Mouse (Mus musculus) liver, embryonic 14.5 days (tissue): Measurements from ENCODE around the gene Dazap1. TPM values are rescaled to one million over a fixed set of nuclear protein-coding genes. Genes with fewer than 3 reads are reported as not detected.
A peak's percentile ranks its signal among the peaks of the same experiment; 100 is the strongest.

Experiments used
- ATAC-seq: fragments of 200-750 bp; cut with Nextera tagmentation; 2 replicates; pipeline ENCODE4 v1.8.0; 2017; ENCODE audit warnings: moderate number of reproducible peaks, mild to moderate bottlenecking, moderate library complexity; ENCODE audit not compliant: insufficient read depth
- DNase-seq, 3 experiments: peaks; one replicate each; pipeline ENCODE4 v3.0.0-alpha.2; 2012 to 2013; ENCODE audit warnings: low read depth in 3 of 3, low spot score in 3 of 3
- H3K27ac ChIP-seq: fragments of 300-500 bp; sonication (generic); 2 replicates; pipeline ENCODE4 v1.5.1; 2014; ENCODE audit warnings: moderate library complexity, mild to moderate bottlenecking, control low read depth, inconsistent platforms
- H3K27me3 ChIP-seq: fragments of 300-500 bp; sonication (generic); 2 replicates; pipeline ENCODE4 v1.6.1; 2014; ENCODE audit warnings: mild to moderate bottlenecking, low read length, moderate library complexity; ENCODE audit not compliant: control insufficient read depth, insufficient read depth
- H3K36me3 ChIP-seq: fragments of 300-500 bp; sonication (generic); replicated peaks from 2 replicates; pipeline ENCODE4 v1.6.1; 2014; ENCODE audit warnings: low read depth; ENCODE audit not compliant: control insufficient read depth, insufficient read depth
- H3K4me1 ChIP-seq, 2 experiments: fragments of 200-500 bp in 1 of 2; fragments of 300-500 bp in 1 of 2; sonication (generic) in 1 of 2; replicated peaks; 2 replicates each; pipeline ENCODE4 v1.6.1; 2012 to 2014; ENCODE audit warnings: antibody characterized with exemption in 1 of 2, inconsistent platforms in 1 of 2, low read length in 1 of 2; ENCODE audit not compliant: control insufficient read depth in 2 of 2, insufficient read depth in 2 of 2
- H3K4me2 ChIP-seq: fragments of 300-500 bp; sonication (generic); 2 replicates; pipeline ENCODE4 v1.6.1; 2014; ENCODE audit warnings: low read depth, mild to moderate bottlenecking, control low read depth, moderate library complexity
- H3K4me3 ChIP-seq, 2 experiments: fragments of 200-500 bp in 1 of 2; fragments of 300-500 bp in 1 of 2; sonication (generic) in 1 of 2; 2 replicates each; pipeline ENCODE4 v1.5.1; 2012 to 2014; ENCODE audit warnings: low read depth in 2 of 2, low read length in 2 of 2, mild to moderate bottlenecking in 2 of 2, control low read depth in 1 of 2, inconsistent platforms in 1 of 2, moderate library complexity in 1 of 2; ENCODE audit not compliant: insufficient read depth in 1 of 2
- H3K9ac ChIP-seq: fragments of 300-500 bp; sonication (generic); replicated peaks from 2 replicates; pipeline ENCODE4 v1.6.1; 2014; ENCODE audit warnings: mild to moderate bottlenecking, control low read depth, moderate library complexity
- H3K9me3 ChIP-seq: fragments of 300-500 bp; sonication (generic); 2 replicates; pipeline ENCODE4 v1.6.1; 2016; ENCODE audit warnings: low read length, mixed read lengths; ENCODE audit not compliant: control insufficient read depth
- CTCF ChIP-seq: IDR thresholded peaks from 2 replicates; pipeline ENCODE4 v1.5.1; 2016; ENCODE audit warnings: antibody characterized with exemption, low read depth, control low read depth
- EP300 ChIP-seq: IDR thresholded peaks from 2 replicates; pipeline ENCODE4 v1.6.1; 2016; ENCODE audit warnings: antibody characterized with exemption, low read depth
- WGBS: fragments of 180-500 bp; shearing (Covaris S2); extraction: QIAGEN DNeasy Blood & Tissue Kit; methylation state at CpG from one replicate; pipeline ENCODE4 v1.1.7; 2014; ENCODE audit not compliant: insufficient replicate concordance; 5-methylcytosine and 5-hydroxymethylcytosine counted together
- polyA plus RNA-seq, 2 experiments: library from polyadenylated mRNA; depleted of rRNA in 1 of 2; stranded (reverse) in 1 of 2; unstranded in 1 of 2; fragments of >200 nt; fragmentation: Nextera tagmentation in 1 of 2; extraction: Ambion mirVana in 1 of 2; gene quantifications; 2 replicates each; pipeline versions ENCODE4 v1.2.1 to v1.2.3; 2012 to 2014

Gene Dazap1
- polyA plus RNA-seq, 2 experiments = 20.4 to 75.9 TPM

GRCm38 (mm10) chr10:80248971-80249640, 12.2 kb upstream of the Dazap1 start, which contains the start of gene Ndufs7:
Gene Ndufs7 (plus strand): TSS chr10:80249121.
- no peaks in the 10 kb centered on the region for H3K27me3 ChIP-seq
- H3K4me3 ChIP-seq = peak within 1 kb of the TSS; percentile 90 to 96
- H3K36me3 ChIP-seq = peaks cover 2% of the 10 kb centered on the region; the same call in 1 of the 2 replicates
- no peaks in the 10 kb centered on the region for H3K9me3 ChIP-seq
- peak; percentile 87 to 92 (median 89) for DNase-seq
- TF ChIP-seq EP300 (peak; percentile 51), CTCF (no peak; the same call in 1 of the 2 replicates)
- peak within 1 kb of the TSS; percentile 88 for H3K27ac ChIP-seq
- ATAC-seq = peak; percentile 88
- peaks cover 16 to 19% of the 10 kb centered on the region in 2 experiments for H3K4me1 ChIP-seq
- H3K4me2 ChIP-seq = peak within 1 kb of the TSS; percentile 94
- under 1% methylated on average over 53 of the region's 53 CpGs for WGBS
- H3K9ac ChIP-seq = peak within 1 kb of the TSS; percentile 98

- Histone ChIP-seq H3K9ac (peak overlapping the region; percentile 98), H3K9me3 (no peaks in the 10 kb centered on the region), H3K4me2 (peak overlapping the region; percentile 94), H3K36me3 (peaks cover 7% of the 10 kb centered on the region), H3K4me1 (peaks cover 16 to 19% of the 10 kb centered on the region in 2 experiments), H3K27me3 (no peaks in the 10 kb centered on the region), H3K27ac (peak overlapping the region; percentile 88), H3K4me3 (peak overlapping the region; percentile 90 to 96)
- 19% methylated on average over 2 of the region's 2 CpGs for WGBS
- no peak for DNase-seq
- no peak for TF ChIP-seq CTCF
- TF ChIP-seq EP300 = no peak
- ATAC-seq = no peak
Measured at GRCm38 (mm10) chr10:80250059-80250458, 11.2 kb upstream of the Dazap1 start.

GRCm38 (mm10) chr10:80250573-80250972, 10.7 kb upstream of the Dazap1 start:
- Histone ChIP-seq H3K4me1 (peaks cover 12 to 14% of the 10 kb centered on the region in 2 experiments), H3K4me2 (peak overlapping the region; percentile 94), H3K4me3 (peak overlapping the region in 1 of 2 experiments; percentile 96; a peak in 3 of 4 replicates), H3K27me3 (no peaks in the 10 kb centered on the region), H3K9ac (peak overlapping the region; percentile 98), H3K36me3 (peaks cover 12% of the 10 kb centered on the region), H3K9me3 (no peaks in the 10 kb centered on the region), H3K27ac (no peak overlapping the region)
- WGBS = 74% methylated on average over 4 of the region's 4 CpGs
- no peak for ATAC-seq
- DNase-seq = no peak
- TF ChIP-seq CTCF (no peak), EP300 (no peak)

- TF ChIP-seq EP300 (no peak), CTCF (no peak)
- Histone ChIP-seq H3K4me1 (peaks cover 8 to 14% of the 10 kb centered on the region in 2 experiments), H3K27ac (no peak overlapping the region), H3K36me3 (peaks cover 22% of the 10 kb centered on the region), H3K9ac (no peak overlapping the region), H3K4me2 (no peak overlapping the region), H3K9me3 (no peaks in the 10 kb centered on the region), H3K4me3 (no peak overlapping the region), H3K27me3 (no peaks in the 10 kb centered on the region)
- no peak for DNase-seq
- no peak for ATAC-seq
Measured at GRCm38 (mm10) chr10:80252011-80252410, 9.3 kb upstream of the Dazap1 start.

GRCm38 (mm10) chr10:80252493-80253274, 8.6 kb upstream of the Dazap1 start:
- Histone ChIP-seq H3K4me2 (no peak overlapping the region), H3K9ac (no peak overlapping the region), H3K27ac (no peak overlapping the region), H3K36me3 (peaks cover 22% of the 10 kb centered on the region), H3K9me3 (no peaks in the 10 kb centered on the region), H3K4me1 (peaks cover 8 to 13% of the 10 kb centered on the region in 2 experiments), H3K4me3 (no peak overlapping the region), H3K27me3 (no peaks in the 10 kb centered on the region)
- ATAC-seq = no peak
- WGBS = 78% methylated on average over 11 of the region's 11 CpGs
- no peak for TF ChIP-seq CTCF
- no peak for TF ChIP-seq EP300
- DNase-seq = no peak
